Mouse (Mus musculus): Measurements from ENCODE around the gene Sgce.

DNA sequence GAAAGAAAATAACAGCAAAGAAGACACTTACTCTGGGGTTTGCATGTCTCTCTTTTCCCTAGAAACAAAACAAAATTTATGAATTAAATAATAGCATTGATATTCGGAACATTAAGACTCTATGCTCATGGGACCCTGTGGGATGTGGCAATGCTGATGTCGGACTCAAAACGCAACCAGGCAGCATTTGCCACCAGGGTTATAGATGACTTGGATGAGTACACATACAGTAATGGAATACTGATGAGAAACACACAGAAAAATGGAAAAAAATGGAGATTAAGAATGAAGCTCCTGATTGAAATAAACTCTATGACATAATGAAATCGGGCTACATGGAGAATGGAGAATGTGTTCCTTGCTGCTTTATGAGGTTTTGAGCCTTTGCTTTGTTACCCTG lies 56.6 kb downstream of the Sgce start:
- TF ChIP-seq FOSL1 (IDR thresholded peaks at IDR 0.05; ENCODE audit: insufficient read depth, low read length, poor library complexity, severe bottlenecking) (no peak), CTCF (IDR thresholded peaks at IDR 0.05; ENCODE audit: control insufficient read depth, insufficient read depth, insufficient read length) (no peak), MAX (IDR thresholded peaks at IDR 0.05) (no peak), CEBPB (IDR thresholded peaks at IDR 0.05; ENCODE audit: low read depth) (no peak), USF1 (IDR thresholded peaks at IDR 0.05; ENCODE audit: low read depth) (no peak)
